Mouse (Mus musculus): Measurements from ENCODE around the gene Kif26b. TPM values are rescaled to one million over a fixed set of nuclear protein-coding genes. Genes with fewer than 3 reads are reported as not detected.

Kif26b gene
- total RNA-seq, 2 experiments from 2014 or later = 28.6 to 29.9 TPM

DNA sequence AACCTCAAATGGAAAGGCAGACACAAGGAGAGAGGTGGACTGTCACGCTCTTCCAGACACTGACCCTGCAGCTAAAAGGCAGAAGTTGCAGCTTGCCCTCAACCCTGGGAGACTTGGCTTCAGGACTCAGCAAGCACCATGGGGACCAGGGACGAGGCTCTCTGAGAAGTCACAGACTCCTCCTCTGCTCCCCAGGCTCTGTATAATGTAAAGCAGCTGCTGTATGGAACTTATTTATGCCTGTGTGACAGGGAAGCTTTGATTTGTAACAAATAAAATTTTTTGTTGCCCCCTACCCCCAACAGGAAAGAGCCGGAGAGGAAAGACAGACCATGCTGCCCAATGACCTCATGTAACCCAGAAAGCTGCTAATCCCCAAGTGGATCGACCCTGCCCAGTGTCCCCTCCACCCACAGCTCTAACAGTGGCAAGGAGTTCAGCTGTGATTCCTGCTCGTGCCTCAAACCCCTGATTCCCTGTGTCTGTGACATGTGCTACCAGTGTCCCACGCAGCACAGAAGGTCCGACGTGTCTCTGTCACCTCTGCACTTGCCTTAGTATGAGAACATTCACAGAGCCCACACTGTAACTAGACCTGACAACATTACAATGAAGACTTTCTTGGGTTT is 449.8 kb downstream of the Kif26b start:
- DNase-seq (ENCODE audit: low spot score in 2 of 2) = no peak

GRCm38 (mm10) chr1:178980185-178980584 is 451.3 kb downstream of the Kif26b start:
- no peak for DNase-seq (ENCODE audit: low spot score in 2 of 2)

DNA sequence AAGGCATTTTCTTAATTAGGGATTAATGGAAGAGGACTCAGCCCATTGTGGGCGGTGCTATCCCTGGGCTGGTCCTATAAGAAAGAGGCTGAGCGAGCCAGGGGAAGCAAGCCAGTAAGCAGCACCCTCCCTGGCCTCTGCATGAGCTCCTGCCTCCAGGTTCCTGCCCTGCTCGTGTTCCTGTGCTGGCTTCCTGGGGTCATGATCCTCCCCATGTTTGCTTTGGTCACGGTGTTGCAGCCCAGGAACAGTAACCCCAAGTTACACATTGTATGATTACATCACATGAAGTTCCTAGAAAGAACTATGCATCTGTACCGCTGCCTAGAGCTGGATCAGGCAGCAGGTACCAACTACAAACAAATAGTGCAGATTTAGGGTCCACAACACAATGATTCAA is 452.7 kb downstream of the Kif26b start:
- no peak for DNase-seq (ENCODE audit: low spot score in 2 of 2)

DNA sequence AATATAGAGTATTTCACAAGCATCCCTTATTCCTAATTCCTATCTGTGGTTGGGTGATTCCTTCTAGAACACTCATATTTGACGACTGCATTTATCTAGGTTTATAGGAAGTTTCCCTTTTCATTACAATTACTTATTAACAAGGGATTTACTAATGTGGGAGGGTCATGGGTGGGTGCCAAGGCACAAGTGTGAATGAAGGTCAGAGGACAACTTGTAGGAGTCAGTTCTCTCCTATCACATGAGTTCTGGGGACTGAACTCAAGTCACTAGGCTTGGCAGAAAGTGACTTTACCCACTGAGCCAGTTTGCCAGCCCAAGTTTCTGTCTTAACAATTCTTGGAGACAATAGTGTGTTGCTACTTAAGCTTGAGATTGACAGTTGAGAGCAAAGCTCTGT is 459.3 kb downstream of the Kif26b start:
- no peak for DNase-seq (ENCODE audit: low spot score in 2 of 2)

Other genes with a start within 250 kb of the Kif26b start
- gene Cox20, start 210.0 kb upstream of the Kif26b start, total RNA-seq (2021) = 10 to 100 TPM; 41.4 to 48.3 TPM
- 100 to 1,000 TPM; 432 to 471 TPM for gene Hnrnpu, start 191.3 kb upstream of the Kif26b start, total RNA-seq (2021)
- 10 to 100 TPM; 10.6 to 11.1 TPM for gene Efcab2, start 123.0 kb upstream of the Kif26b start, total RNA-seq (2021)